Mouse (Mus musculus) myocyte (in vitro differentiated cells): ENCODE data around the gene Cald1. TPM values are rescaled to one million over a fixed set of nuclear protein-coding genes. Genes with fewer than 3 reads are reported as not detected.

Source experiments
- H3K27me3 ChIP-seq: one replicate; pipeline ENCODE4 v1.6.1; 2011; ENCODE audit not compliant: control insufficient read depth, insufficient read depth, insufficient read length
- H3K36me3 ChIP-seq: one replicate; pipeline ENCODE4 v1.6.1; 2011; ENCODE audit not compliant: control insufficient read depth, insufficient read depth
- H3K4me2 ChIP-seq: one replicate; pipeline ENCODE4 v1.6.1; 2011; ENCODE audit warnings: low read depth, control low read depth
- H3K4me3 ChIP-seq: one replicate; pipeline ENCODE4 v1.5.1; 2011; ENCODE audit warnings: mild to moderate bottlenecking, control low read depth, moderate library complexity
- H3K79me2 ChIP-seq: one replicate; pipeline ENCODE4 v1.6.1; 2011; ENCODE audit not compliant: control insufficient read depth, insufficient read depth
- H3ac ChIP-seq: one replicate; pipeline ENCODE4 v1.6.1; 2011; ENCODE audit not compliant: control insufficient read depth, insufficient read length
- CEBPB ChIP-seq: IDR thresholded peaks from 2 replicates; pipeline ENCODE4 v1.6.1; 2011; ENCODE audit warnings: mild to moderate bottlenecking, moderate library complexity; ENCODE audit not compliant: poor library complexity, insufficient read depth, severe bottlenecking
- E2F4 ChIP-seq: IDR thresholded peaks from one replicate; pipeline ENCODE4 v1.6.1; 2011; ENCODE audit warnings: mild to moderate bottlenecking, control low read depth, moderate library complexity; ENCODE audit not compliant: insufficient read depth
- MAX ChIP-seq: IDR thresholded peaks from one replicate; pipeline ENCODE4 v1.6.1; 2011; ENCODE audit warnings: low read depth, mild to moderate bottlenecking, control low read depth
- MYOD1 ChIP-seq, 3 experiments: IDR thresholded peaks; one replicate each; pipeline ENCODE4 v1.6.1; 2011; ENCODE audit warnings: control low read depth in 2 of 3, low read depth in 2 of 3, mild to moderate bottlenecking in 2 of 3, moderate library complexity in 1 of 3; ENCODE audit not compliant: insufficient read length in 2 of 3, control insufficient read depth in 1 of 3
- MYOG ChIP-seq, 3 experiments: IDR thresholded peaks; one replicate each; pipeline ENCODE4 v1.6.1; 2011; ENCODE audit warnings: control low read depth in 2 of 3, low read depth in 2 of 3, mild to moderate bottlenecking in 2 of 3; ENCODE audit not compliant: insufficient read length in 2 of 3, control insufficient read depth in 1 of 3, insufficient read depth in 1 of 3
- POLR2A ChIP-seq: IDR thresholded peaks from one replicate; pipeline ENCODE4 v1.6.1; 2011; ENCODE audit warnings: low read depth, mild to moderate bottlenecking, control low read depth, moderate library complexity; ENCODE audit not compliant: insufficient read length
- POLR2AphosphoS2 ChIP-seq: IDR thresholded peaks from one replicate; pipeline ENCODE4 v1.6.1; 2011; ENCODE audit warnings: low read depth, control low read depth; ENCODE audit not compliant: insufficient read length
- REST ChIP-seq: IDR thresholded peaks from one replicate; pipeline ENCODE4 v1.6.1; 2011; ENCODE audit warnings: mild to moderate bottlenecking, control low read depth, moderate library complexity; ENCODE audit not compliant: insufficient read depth, insufficient read length
- SRF ChIP-seq: IDR thresholded peaks from one replicate; pipeline ENCODE4 v1.6.1; 2011; ENCODE audit warnings: low read depth; ENCODE audit not compliant: control insufficient read depth, insufficient read length
- TCF12 ChIP-seq: IDR thresholded peaks from one replicate; pipeline ENCODE4 v1.6.1; 2011; ENCODE audit warnings: mild to moderate bottlenecking, control low read depth; ENCODE audit not compliant: poor library complexity, insufficient read depth, severe bottlenecking
- TCF3 ChIP-seq: IDR thresholded peaks from one replicate; pipeline ENCODE4 v1.6.1; 2011; ENCODE audit warnings: low read depth, control low read depth; ENCODE audit not compliant: insufficient read length
- USF1 ChIP-seq: IDR thresholded peaks from one replicate; pipeline ENCODE4 v1.6.1; 2011; ENCODE audit warnings: low read depth, mild to moderate bottlenecking, control low read depth, moderate library complexity
- polyA plus RNA-seq: library from polyadenylated mRNA; unstranded; fragments of >200 nt; fragmentation: generic; extraction: Trizol; gene quantifications from one replicate; pipeline ENCODE4 v1.2.1, GENCODE M21; 2012; ENCODE audit warnings: missing spikeins

The Cald1 gene
- polyA plus RNA-seq, 1 experiment, result 88.1 TPM

DNA sequence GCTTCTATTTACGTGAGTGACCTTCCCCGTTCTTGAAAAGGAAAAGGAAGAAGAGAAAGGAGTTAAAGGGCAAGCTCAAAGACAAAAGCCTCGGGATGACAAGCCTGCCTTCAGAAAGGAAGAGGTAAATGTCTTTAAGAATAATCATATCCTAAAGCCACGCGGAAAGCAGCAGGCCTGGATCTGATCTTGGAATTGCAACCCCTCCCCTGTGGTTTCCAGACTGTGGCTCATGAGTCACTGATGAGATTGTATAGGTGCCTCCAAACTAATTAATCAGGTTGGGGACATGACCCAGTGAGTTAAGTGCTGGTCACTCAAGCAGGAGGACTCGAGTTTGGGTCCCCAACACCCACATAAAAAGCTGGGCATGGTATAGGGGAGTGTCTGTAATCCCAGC lies 149.5 kb downstream of the Cald1 start:
- TF ChIP-seq E2F4, result no peak
- no peak for TF ChIP-seq CEBPB
- no peak for TF ChIP-seq TCF12
- TF ChIP-seq TCF3, result no peak
- TF ChIP-seq MYOG (IDR thresholded peaks at IDR 0.05; ENCODE audit: control insufficient read depth in 1 of 3, insufficient read depth in 1 of 3, insufficient read length in 2 of 3, low read depth in 2 of 3), result no peak
- no peak for TF ChIP-seq POLR2A
- no peak for TF ChIP-seq MAX
- TF ChIP-seq REST, result no peak
- TF ChIP-seq MYOD1 (IDR thresholded peaks at IDR 0.05; ENCODE audit: control insufficient read depth in 1 of 3, insufficient read length in 2 of 3, low read depth in 2 of 3), result no peak
- TF ChIP-seq POLR2AphosphoS2, result no peak
- no peak for TF ChIP-seq USF1
- TF ChIP-seq SRF, result no peak
- Histone ChIP-seq H3K4me3 (no peak overlapping the region), H3K36me3 (peaks cover 54% of the 10 kb centered on the region), H3K27me3 (no peaks in the 10 kb centered on the region), H3ac (no peak overlapping the region), H3K79me2 (peaks cover 39% of the 10 kb centered on the region), H3K4me2 (no peak overlapping the region)

DNA sequence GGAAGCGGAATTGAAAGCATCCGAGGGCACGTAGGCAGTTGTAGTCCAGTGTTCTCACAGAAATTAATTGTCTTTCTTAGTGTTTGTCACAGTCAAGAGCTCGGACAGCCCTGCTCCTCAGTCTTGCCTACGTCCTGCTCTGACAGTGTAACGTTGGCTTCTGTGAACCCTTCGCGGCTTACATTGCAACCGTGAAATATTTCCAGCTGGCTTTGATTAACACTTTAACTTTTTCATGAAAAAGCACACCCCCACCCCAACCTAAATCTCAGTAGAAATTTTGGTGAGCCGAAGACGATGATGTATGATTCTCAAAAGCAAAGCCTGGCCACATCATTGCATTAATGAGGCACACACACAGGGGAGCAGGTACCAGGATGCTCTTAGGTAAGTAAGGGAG lies 150.3 kb downstream of the Cald1 start:
- Histone ChIP-seq H3ac (no peak overlapping the region), H3K79me2 (peaks cover 36% of the 10 kb centered on the region), H3K27me3 (no peaks in the 10 kb centered on the region), H3K36me3 (peaks cover 61% of the 10 kb centered on the region), H3K4me3 (no peak overlapping the region), H3K4me2 (peak overlapping the region; percentile 57)
- TF ChIP-seq SRF (no peak), REST (no peak), MYOG (IDR thresholded peaks at IDR 0.05; ENCODE audit: control insufficient read depth in 1 of 3, insufficient read depth in 1 of 3, insufficient read length in 2 of 3, low read depth in 2 of 3) (no peak), USF1 (no peak), MAX (no peak), TCF3 (no peak), E2F4 (no peak), POLR2AphosphoS2 (no peak), TCF12 (no peak), CEBPB (no peak), POLR2A (no peak), MYOD1 (IDR thresholded peaks at IDR 0.05; ENCODE audit: control insufficient read depth in 1 of 3, insufficient read length in 2 of 3, low read depth in 2 of 3) (no peak)

DNA sequence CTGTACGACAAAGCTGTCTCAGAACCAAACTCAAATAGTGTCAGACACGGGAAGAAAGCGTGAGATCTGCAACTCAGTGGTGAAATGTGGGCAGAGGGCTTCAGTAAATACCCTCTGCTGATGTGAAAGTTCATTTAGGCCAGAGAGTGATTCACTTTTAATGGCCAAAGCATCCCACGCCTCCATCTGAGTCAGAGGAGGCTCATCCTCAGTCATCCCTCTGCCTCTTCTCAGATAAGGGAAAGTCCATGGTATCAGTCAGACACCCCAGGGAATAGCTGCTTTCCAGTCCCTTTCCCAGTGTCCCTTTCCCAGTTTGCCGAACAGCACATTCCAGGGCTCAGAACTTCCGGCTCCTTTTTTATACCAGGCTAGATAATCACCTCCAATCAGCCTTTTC lies 151.2 kb downstream of the Cald1 start:
- Histone ChIP-seq H3ac (no peak overlapping the region), H3K36me3 (peaks cover 71% of the 10 kb centered on the region), H3K79me2 (peaks cover 30% of the 10 kb centered on the region), H3K4me3 (no peak overlapping the region), H3K27me3 (no peaks in the 10 kb centered on the region), H3K4me2 (peak overlapping the region; percentile 57)
- TF ChIP-seq MAX (no peak), REST (no peak), TCF12 (no peak), CEBPB (no peak), MYOD1 (IDR thresholded peaks at IDR 0.05; ENCODE audit: control insufficient read depth in 1 of 3, insufficient read length in 2 of 3, low read depth in 2 of 3) (no peak), POLR2AphosphoS2 (no peak), MYOG (IDR thresholded peaks at IDR 0.05; ENCODE audit: control insufficient read depth in 1 of 3, insufficient read depth in 1 of 3, insufficient read length in 2 of 3, low read depth in 2 of 3) (no peak)

DNA sequence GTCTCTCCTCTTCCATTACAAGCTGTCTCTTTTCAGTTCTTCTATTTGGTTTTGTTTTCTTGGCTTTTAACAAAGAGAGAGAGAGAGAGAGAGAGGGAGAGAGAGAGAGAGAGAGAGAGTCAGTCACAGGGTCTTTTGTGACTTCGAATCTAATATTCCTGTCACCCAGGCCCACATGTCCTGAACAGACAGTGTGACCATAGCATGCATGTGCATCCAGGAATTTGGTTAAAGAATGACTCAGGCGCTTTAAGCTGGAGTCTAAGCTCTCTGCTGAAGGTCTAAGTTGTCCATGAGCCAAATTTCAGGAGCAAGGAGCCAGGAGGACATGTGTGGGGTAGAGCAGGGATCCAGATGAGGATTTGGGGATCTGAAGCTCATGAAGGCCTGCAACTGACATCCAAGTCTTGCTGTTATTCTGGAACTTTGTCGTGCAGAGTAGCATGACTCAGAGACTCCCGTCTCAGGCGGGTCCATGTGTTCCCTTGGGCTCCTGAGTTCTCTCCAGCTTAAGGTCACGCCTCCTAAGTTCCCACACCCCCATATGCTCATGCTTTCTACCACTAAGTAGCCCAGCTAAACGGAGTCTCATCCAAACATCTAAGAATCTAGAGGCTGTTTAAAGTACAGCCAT lies 152.3 kb downstream of the Cald1 start:
- H3K79me2 ChIP-seq, result peaks cover 19% of the 10 kb centered on the region
- TF ChIP-seq POLR2A (no peak), TCF12 (no peak), REST (no peak), SRF (no peak), MYOG (IDR thresholded peaks at IDR 0.05; ENCODE audit: control insufficient read depth in 1 of 3, insufficient read depth in 1 of 3, insufficient read length in 2 of 3, low read depth in 2 of 3) (no peak), POLR2AphosphoS2 (no peak), TCF3 (no peak), E2F4 (no peak), MAX (no peak), CEBPB (no peak), USF1 (no peak), MYOD1 (IDR thresholded peaks at IDR 0.05; ENCODE audit: control insufficient read depth in 1 of 3, insufficient read length in 2 of 3, low read depth in 2 of 3) (no peak)
- peak overlapping the region; percentile 59 for H3K4me2 ChIP-seq
- H3ac ChIP-seq, result no peak overlapping the region
- no peak overlapping the region for H3K4me3 ChIP-seq
- peaks cover 68% of the 10 kb centered on the region for H3K36me3 ChIP-seq
- no peaks in the 10 kb centered on the region for H3K27me3 ChIP-seq
